Comparison of ENCODE assay signal across 10 mouse cellular contexts in genomic region chr5:123499717-123500116, GRCm38 (mm10). TPM values are rescaled to one million over a fixed set of nuclear protein-coding genes. Genes with fewer than 3 reads are reported as not detected.
DNase-seq lines count a peak whose midpoint lies in the region; ATAC-seq lines count a peak whose summit lies in the region.
"Had no signal": no experiment of that assay in that cellular context is flagged by ENCODE, and none has a peak within 500 bp of the region (broad histone marks: within the 10 kb centered on the region; RNA-seq: fewer than 3 reads in every experiment).

No protein-coding gene starts in this region.

- H3K27ac ChIP-seq in heart, embryonic 11.5 days (ENCODE audit: low read depth, low read length): no peak overlapping the region
- no peak overlapping the region for H3K27ac ChIP-seq in neural tube, embryonic 15.5 days (replicated peaks)
- H3K27ac ChIP-seq: heart, embryonic 13.5 days had no signal

- no peaks in the 10 kb centered on the region for H3K9me3 ChIP-seq in heart, embryonic 11.5 days (replicated peaks; ENCODE audit: control insufficient read depth, low read length)
- no peaks in the 10 kb centered on the region for H3K9me3 ChIP-seq in neural tube, embryonic 15.5 days (replicated peaks)
- H3K9me3 ChIP-seq: heart, embryonic 13.5 days had no signal

- DNase-seq in heart, adult 11 months: peak; percentile 92
- peak; percentile 61 to 74 for DNase-seq in right cerebral cortex, adult 2 months (ENCODE audit: low spot score in 2 of 2)
- DNase-seq in right cerebral cortex, postnatal 14 days: no peak
- peak; percentile 58 for DNase-seq in cerebellum, adult 11-12 months
- DNase-seq in layer of hippocampus, adult 9-11 months: peak; percentile 71
- peak; percentile 50 for DNase-seq in thymus, postnatal 14 days

- 36% methylated on average over 4 of the region's 4 CpGs for WGBS in heart, embryonic 11.5 days (ENCODE audit: insufficient replicate concordance)
- WGBS in neural tube, embryonic 15.5 days: 53% methylated on average over 4 of the region's 4 CpGs

- peaks cover 11% of the 10 kb centered on the region; the same call in 1 of the 2 replicates for H3K4me1 ChIP-seq in heart, embryonic 11.5 days (ENCODE audit: control insufficient read depth, insufficient read depth, low read length)
- peaks cover 8% of the 10 kb centered on the region for H3K4me1 ChIP-seq in neural tube, embryonic 15.5 days

- H3K4me2 ChIP-seq in heart, embryonic 11.5 days: no peak overlapping the region
- no peak overlapping the region for H3K4me2 ChIP-seq in neural tube, embryonic 15.5 days
- H3K4me2 ChIP-seq: heart, embryonic 13.5 days had no signal

- H3K9ac ChIP-seq in heart, embryonic 11.5 days (ENCODE audit: low read depth, low read length): no peak overlapping the region
- no peak overlapping the region for H3K9ac ChIP-seq in neural tube, embryonic 15.5 days (replicated peaks)
- H3K9ac ChIP-seq: heart, embryonic 13.5 days had no signal

- no peaks in the 10 kb centered on the region for H3K36me3 ChIP-seq in heart, embryonic 11.5 days (ENCODE audit: control insufficient read depth, insufficient read depth, low read length)
- H3K36me3 ChIP-seq in neural tube, embryonic 15.5 days: no peaks in the 10 kb centered on the region
- H3K36me3 ChIP-seq: heart, embryonic 13.5 days had no signal

- peaks cover 4% of the 10 kb centered on the region; the same call in 1 of the 2 replicates for H3K27me3 ChIP-seq in heart, embryonic 11.5 days (ENCODE audit: control insufficient read depth, insufficient read depth, low read length)
- no peaks in the 10 kb centered on the region; the same call in 1 of the 2 replicates for H3K27me3 ChIP-seq in neural tube, embryonic 15.5 days (replicated peaks)

- no peak for ATAC-seq in heart, embryonic 11.5 days (replicated peaks; ENCODE audit: insufficient number of reproducible peaks, low FRiP score, low TSS enrichment)
- no peak for ATAC-seq in neural tube, embryonic 15.5 days (ENCODE audit: low FRiP score)

- H3K4me3 ChIP-seq in heart, embryonic 11.5 days (ENCODE audit: low read depth, low read length): no peak overlapping the region
- no peak overlapping the region for H3K4me3 ChIP-seq in neural tube, embryonic 15.5 days (replicated peaks)
- H3K4me3 ChIP-seq: heart, embryonic 13.5 days had no signal

RNA-seq across cellular contexts. Expression of gene Il31, which starts 10.4 kb away (rescaled TPM):
- not detected in 2 replicates for polyA plus RNA-seq in heart, embryonic 11.5 days (2014; fragmentation: Nextera tagmentation; extraction: Ambion mirVana)
- polyA plus RNA-seq in neural tube, embryonic 15.5 days (2015; fragmentation: Nextera tagmentation; extraction: Ambion mirVana): not detected in 2 replicates
- polyA plus RNA-seq: heart, embryonic 13.5 days; liver, embryonic 16.5 days had no signal

RNA-seq across cellular contexts. Expression of gene B3gnt4, which starts 10.5 kb away (rescaled TPM):
- polyA plus RNA-seq in heart, embryonic 11.5 days (2014; fragmentation: Nextera tagmentation; extraction: Ambion mirVana): 0.20 TPM in 1 of 2 replicates, not detected in the other
- polyA plus RNA-seq in neural tube, embryonic 15.5 days (2015; fragmentation: Nextera tagmentation; extraction: Ambion mirVana): 1.0 and 1.1 TPM in 2 replicates

RNA-seq across cellular contexts. Expression of gene Lrrc43, which starts 10.6 kb away (rescaled TPM):
- not detected in 2 replicates for polyA plus RNA-seq in heart, embryonic 11.5 days (2014; fragmentation: Nextera tagmentation; extraction: Ambion mirVana)
- 0.55 and 0.66 TPM in 2 replicates for polyA plus RNA-seq in neural tube, embryonic 15.5 days (2015; fragmentation: Nextera tagmentation; extraction: Ambion mirVana)
- polyA plus RNA-seq: heart, embryonic 13.5 days; liver, embryonic 16.5 days had no signal

RNA-seq across cellular contexts. Expression of gene Diablo, which starts 24.3 kb away (rescaled TPM):
- 95.1 and 109 TPM in 2 replicates for polyA plus RNA-seq in heart, embryonic 11.5 days (2014; fragmentation: Nextera tagmentation; extraction: Ambion mirVana)
- 104 and 108 TPM in 2 replicates for polyA plus RNA-seq in neural tube, embryonic 15.5 days (2015; fragmentation: Nextera tagmentation; extraction: Ambion mirVana)

RNA-seq across cellular contexts. Expression of gene Gm49027, which starts 25.6 kb away (rescaled TPM):
- 0.24 and 0.25 TPM in 2 replicates for polyA plus RNA-seq in heart, embryonic 11.5 days (2014; fragmentation: Nextera tagmentation; extraction: Ambion mirVana)
- 8.3 and 8.9 TPM in 2 replicates for polyA plus RNA-seq in neural tube, embryonic 15.5 days (2015; fragmentation: Nextera tagmentation; extraction: Ambion mirVana)
